Mouse (Mus musculus): Measurements from ENCODE around the gene Fgf13. TPM values are rescaled to one million over a fixed set of nuclear protein-coding genes. Genes with fewer than 3 reads are reported as not detected.
A peak's percentile ranks its signal among the peaks of the same experiment; 100 is the strongest.

Fgf13 gene
- polyA plus RNA-seq, 1 experiment from 2014 or later, result 2.0 TPM

MicroRNA genes within 50 kb of the gene (microRNA counts, 519-probe panel; counts per million panel counts)
- microRNA mmu-miR-504, result 473 counts per million, percentile 71 among the panel's probes with 10 or more counts

Small RNAs within 50 kb of the gene (microRNA-seq; reads per million reads assigned to microRNA genes)
- gene Mir504 (ENCODE audit: borderline number of aligned reads), result not detected

All from thymus, postnatal 0 days (tissue).